ENCODE assay signal across 35 mouse cellular contexts in genomic region chr7:48911146-48911545, GRCm38 (mm10).
"Had no signal": no experiment of that assay in that cellular context is flagged by ENCODE, and none has a peak within 500 bp of the region (broad histone marks: within the 10 kb centered on the region; RNA-seq: fewer than 3 reads in every experiment).

No protein-coding gene starts in this region.

- H3K4me2 ChIP-seq: heart, embryonic 12.5 days; heart, embryonic 13.5 days; heart, embryonic 15.5 days; hindbrain, embryonic 12.5 days; hindbrain, embryonic 13.5 days; hindbrain, embryonic 14.5 days; hindbrain, embryonic 15.5 days; intestine, embryonic 15.5 days; kidney, embryonic 15.5 days had no signal

- H3K4me3 ChIP-seq: heart, embryonic 10.5 days; heart, embryonic 12.5 days; heart, embryonic 13.5 days; heart, embryonic 15.5 days; hindbrain, embryonic 10.5 days; hindbrain, embryonic 12.5 days; hindbrain, embryonic 13.5 days; hindbrain, embryonic 15.5 days; intestine, embryonic 15.5 days; kidney, embryonic 15.5 days; layer of hippocampus, adult 2 months; left cerebral cortex, adult 2 months had no signal

- H3K27ac ChIP-seq: heart, embryonic 10.5 days; heart, embryonic 13.5 days; heart, embryonic 15.5 days; hindbrain, embryonic 10.5 days; hindbrain, embryonic 12.5 days; hindbrain, embryonic 13.5 days; hindbrain, embryonic 14.5 days; hindbrain, embryonic 15.5 days; hindbrain, postnatal 0 days; intestine, embryonic 15.5 days; kidney, embryonic 15.5 days; kidney, postnatal 0 days; left cerebral cortex, adult 2 months had no signal

- H3K27me3 ChIP-seq: heart, embryonic 12.5 days; heart, embryonic 13.5 days; heart, embryonic 15.5 days; hindbrain, embryonic 13.5 days; hindbrain, embryonic 15.5 days; intestine, embryonic 15.5 days; kidney, embryonic 15.5 days had no signal

- H3K9me3 ChIP-seq: heart, embryonic 10.5 days; heart, embryonic 12.5 days; heart, embryonic 13.5 days; heart, embryonic 15.5 days; hindbrain, embryonic 10.5 days; hindbrain, embryonic 12.5 days; hindbrain, embryonic 13.5 days; hindbrain, embryonic 15.5 days; intestine, embryonic 15.5 days; kidney, embryonic 15.5 days had no signal

- DNase-seq: heart, postnatal 10 days; heart, postnatal 14 days; heart, postnatal 36 days; heart, postnatal 4 days; kidney, adult 11 months; kidney, adult 18-20 months; kidney, adult 2 months; kidney, adult 8-10 months; kidney, adult 9 months; kidney, postnatal 10 days; kidney, postnatal 14 days; kidney, postnatal 25 days; kidney, postnatal 36 days; kidney, postnatal 4 days; layer of hippocampus, adult 9-11 months; layer of hippocampus, postnatal 36 days had no signal

- H3K36me3 ChIP-seq: heart, embryonic 10.5 days; heart, embryonic 12.5 days; heart, embryonic 13.5 days; heart, embryonic 15.5 days; hindbrain, embryonic 10.5 days; hindbrain, embryonic 12.5 days; hindbrain, embryonic 13.5 days; hindbrain, embryonic 15.5 days; intestine, embryonic 15.5 days; kidney, embryonic 15.5 days had no signal

- ATAC-seq: hindbrain, embryonic 16.5 days; hindbrain, postnatal 0 days; inflammation-experienced regulatory T-cells, adult 6 months; intestine, embryonic 15.5 days; intestine, embryonic 16.5 days; intestine, postnatal 0 days had no signal

- H3K9ac ChIP-seq: heart, embryonic 12.5 days; heart, embryonic 13.5 days; heart, embryonic 15.5 days; hindbrain, embryonic 12.5 days; hindbrain, embryonic 13.5 days; hindbrain, embryonic 14.5 days; hindbrain, embryonic 15.5 days; intestine, embryonic 15.5 days; kidney, embryonic 15.5 days had no signal
